Mouse (Mus musculus): Measurements from ENCODE around the gene Tgfbr2.

GRCm38 (mm10) chr9:116174481-116175461 lies at the start of gene Tgfbr2:
- TF ChIP-seq CTCF (IDR thresholded peaks at IDR 0.05; ENCODE audit: low read depth, low read length) (no peak), GATA1 (IDR thresholded peaks at IDR 0.05; ENCODE audit: borderline replicate concordance, low read length) (no peak), POLR2AphosphoS5 (IDR thresholded peaks at IDR 0.05; ENCODE audit: insufficient replicate concordance, low read depth, low read length) (no peak), TAL1 (conservative IDR thresholded peaks at IDR 0.05; ENCODE audit: low read depth, low read length) (no peak), GATA2 (IDR thresholded peaks at IDR 0.05; ENCODE audit: borderline replicate concordance, low read depth, low read length) (no peak)
